Mouse (Mus musculus) midbrain, embryonic 14.5 days (tissue): ENCODE measurements at regions not wholly inside any gene's neighbourhood (a gene's known extent, or its start where the extent isn't known, plus 50 kb on each side); places are given as distances from the start of the nearest gene placed in this dataset.

Experiments
- ATAC-seq: fragments of 200-750 bp; cut with Nextera tagmentation; 2 replicates; pipeline ENCODE4 v1.8.0; 2017; ENCODE audit warnings: moderate number of reproducible peaks, moderate library complexity; ENCODE audit not compliant: low FRiP score, low TSS enrichment
- DNase-seq: peaks from one replicate; pipeline ENCODE4 v3.0.0-alpha.2; 2015
- H3K27ac ChIP-seq: fragments of 300-500 bp; sonication (generic); replicated peaks from 2 replicates; pipeline ENCODE4 v1.5.1; 2014; ENCODE audit warnings: mild to moderate bottlenecking, low read depth, low read length, moderate library complexity
- H3K27me3 ChIP-seq: fragments of 300-500 bp; sonication (generic); 2 replicates; pipeline ENCODE4 v1.6.1; 2014; ENCODE audit warnings: low read length, control low read depth, mixed read lengths; ENCODE audit not compliant: control insufficient read depth, insufficient read depth
- H3K36me3 ChIP-seq: fragments of 300-500 bp; sonication (generic); 2 replicates; pipeline ENCODE4 v1.6.1; 2014; ENCODE audit warnings: low read length, control low read depth; ENCODE audit not compliant: control insufficient read depth, insufficient read depth
- H3K4me1 ChIP-seq: fragments of 300-500 bp; sonication (generic); 2 replicates; pipeline ENCODE4 v1.6.1; 2014; ENCODE audit warnings: mild to moderate bottlenecking, antibody characterized with exemption, low read length, control low read depth; ENCODE audit not compliant: control insufficient read depth, insufficient read depth
- H3K4me2 ChIP-seq: fragments of 300-500 bp; sonication (generic); 2 replicates; pipeline ENCODE4 v1.6.1; 2014; ENCODE audit warnings: mild to moderate bottlenecking, low read length, moderate library complexity
- H3K4me3 ChIP-seq: fragments of 300-500 bp; sonication (generic); replicated peaks from 2 replicates; pipeline ENCODE4 v1.5.1; 2014; ENCODE audit warnings: low read depth, low read length
- H3K9ac ChIP-seq: fragments of 300-500 bp; sonication (generic); replicated peaks from 2 replicates; pipeline ENCODE4 v1.6.1; 2014; ENCODE audit warnings: mild to moderate bottlenecking, low read length, moderate library complexity
- H3K9me3 ChIP-seq: fragments of 300-500 bp; sonication (generic); 2 replicates; pipeline ENCODE4 v1.6.1; 2016; ENCODE audit warnings: low read length, control low read depth, mixed read lengths; ENCODE audit not compliant: control insufficient read depth
- WGBS: fragments of 180-500 bp; shearing (Covaris S2); extraction: QIAGEN DNeasy Blood & Tissue Kit; methylation state at CpG from one replicate; pipeline ENCODE4 v1.1.7; 2014; 5-methylcytosine and 5-hydroxymethylcytosine counted together

- ATAC-seq (no peak), DNase-seq (no peak)
- H3K9me3 ChIP-seq, result no peaks in the 10 kb centered on the region
- no peak overlapping the region for H3K4me3 ChIP-seq
- H3K9ac ChIP-seq, result no peak overlapping the region
- no peaks in the 10 kb centered on the region for H3K27me3 ChIP-seq
- H3K4me1 ChIP-seq, result no peaks in the 10 kb centered on the region
- no peak overlapping the region for H3K27ac ChIP-seq
- WGBS, result 93% methylated on average over 8 of the region's 8 CpGs
- H3K4me2 ChIP-seq, result no peak overlapping the region
- H3K36me3 ChIP-seq, result no peaks in the 10 kb centered on the region
Measured at GRCm38 (mm10) chr3:120946906-120947305, 224.6 kb downstream of the Rwdd3 start.

GRCm38 (mm10) chr3:120934401-120934800 is 237.1 kb downstream of the Rwdd3 start:
- H3K9ac ChIP-seq, result no peak overlapping the region
- no peak overlapping the region for H3K27ac ChIP-seq
- no peaks in the 10 kb centered on the region for H3K36me3 ChIP-seq
- no peak for ATAC-seq
- no peaks in the 10 kb centered on the region for H3K27me3 ChIP-seq
- no peak overlapping the region for H3K4me3 ChIP-seq
- DNase-seq, result no peak
- H3K9me3 ChIP-seq, result no peaks in the 10 kb centered on the region
- H3K4me2 ChIP-seq, result no peak overlapping the region
- H3K4me1 ChIP-seq, result no peaks in the 10 kb centered on the region
- WGBS, result 95% methylated on average over 4 of the region's 4 CpGs

GRCm38 (mm10) chr3:120920351-120920750 is 251.1 kb downstream of the Rwdd3 start:
- H3K4me3 ChIP-seq, result no peak overlapping the region
- ATAC-seq, result no peak
- no peak overlapping the region for H3K4me2 ChIP-seq
- no peak for DNase-seq
- no peaks in the 10 kb centered on the region for H3K9me3 ChIP-seq
- H3K27ac ChIP-seq, result no peak overlapping the region
- no peaks in the 10 kb centered on the region for H3K36me3 ChIP-seq
- no peaks in the 10 kb centered on the region for H3K4me1 ChIP-seq
- WGBS, result 86% methylated on average over 2 of the region's 2 CpGs
- H3K9ac ChIP-seq, result no peak overlapping the region
- no peaks in the 10 kb centered on the region for H3K27me3 ChIP-seq

- Histone ChIP-seq H3K27ac (no peak overlapping the region), H3K27me3 (no peaks in the 10 kb centered on the region), H3K36me3 (no peaks in the 10 kb centered on the region), H3K9ac (no peak overlapping the region), H3K9me3 (0 out of 2 replicates have a peak, but pooled peaks cover 2% of the 10 kb centered on the region), H3K4me3 (no peak overlapping the region), H3K4me1 (no peaks in the 10 kb centered on the region), H3K4me2 (no peak overlapping the region)
- DNase-seq (no peak), ATAC-seq (no peak)
- WGBS, result 79% methylated on average over 5 of the region's 5 CpGs
Measured at GRCm38 (mm10) chr3:120898931-120899330, 272.6 kb downstream of the Rwdd3 start.

GRCm38 (mm10) chr3:120898258-120898657 is 273.2 kb downstream of the Rwdd3 start:
- no peak overlapping the region for H3K4me2 ChIP-seq
- H3K9me3 ChIP-seq, result 0 out of 2 replicates have a peak, but pooled peaks cover 2% of the 10 kb centered on the region
- H3K36me3 ChIP-seq, result no peaks in the 10 kb centered on the region
- H3K9ac ChIP-seq, result no peak overlapping the region
- DNase-seq (peak; percentile 17), ATAC-seq (no peak)
- H3K4me3 ChIP-seq, result no peak overlapping the region
- no peak overlapping the region for H3K27ac ChIP-seq
- no peaks in the 10 kb centered on the region for H3K27me3 ChIP-seq
- 79% methylated on average over 9 of the region's 9 CpGs for WGBS
- no peaks in the 10 kb centered on the region for H3K4me1 ChIP-seq

- Histone ChIP-seq H3K4me3 (no peak overlapping the region), H3K36me3 (no peaks in the 10 kb centered on the region), H3K27ac (no peak overlapping the region), H3K9me3 (no peaks in the 10 kb centered on the region), H3K4me2 (no peak overlapping the region), H3K27me3 (no peaks in the 10 kb centered on the region), H3K9ac (no peak overlapping the region), H3K4me1 (no peaks in the 10 kb centered on the region)
- 95% methylated on average over 9 of the region's 9 CpGs for WGBS
- DNase-seq (no peak), ATAC-seq (no peak)
Measured at GRCm38 (mm10) chr3:120897758-120898157, 273.7 kb downstream of the Rwdd3 start.

- ATAC-seq, result no peak
- H3K27me3 ChIP-seq, result no peaks in the 10 kb centered on the region
- no peak overlapping the region for H3K4me2 ChIP-seq
- no peak overlapping the region for H3K27ac ChIP-seq
- no peaks in the 10 kb centered on the region for H3K36me3 ChIP-seq
- 92% methylated on average over 12 of the region's 12 CpGs for WGBS
- no peak overlapping the region for H3K4me3 ChIP-seq
- no peaks in the 10 kb centered on the region for H3K4me1 ChIP-seq
- H3K9me3 ChIP-seq, result no peaks in the 10 kb centered on the region
- H3K9ac ChIP-seq, result no peak overlapping the region
- DNase-seq, result no peak
Measured at GRCm38 (mm10) chr3:120897221-120897620, 274.3 kb downstream of the Rwdd3 start.

GRCm38 (mm10) chr3:120886063-120886841 is 285.2 kb downstream of the Rwdd3 start:
- no peak overlapping the region for H3K9ac ChIP-seq
- ATAC-seq (no peak), DNase-seq (no peak)
- 0 out of 2 replicates have a peak, but pooled peaks cover 6% of the 10 kb centered on the region for H3K4me1 ChIP-seq
- no peak overlapping the region for H3K27ac ChIP-seq
- no peaks in the 10 kb centered on the region for H3K36me3 ChIP-seq
- H3K4me2 ChIP-seq, result no peak overlapping the region
- no peaks in the 10 kb centered on the region for H3K27me3 ChIP-seq
- H3K9me3 ChIP-seq, result no peaks in the 10 kb centered on the region
- H3K4me3 ChIP-seq, result no peak overlapping the region
- 79% methylated on average over 20 of the region's 20 CpGs for WGBS

GRCm38 (mm10) chr3:120885401-120885800 is 286.1 kb downstream of the Rwdd3 start:
- WGBS, result 89% methylated on average over 5 of the region's 5 CpGs
- ATAC-seq (no peak), DNase-seq (no peak)
- Histone ChIP-seq H3K9ac (no peak overlapping the region), H3K27me3 (no peaks in the 10 kb centered on the region), H3K4me2 (no peak overlapping the region), H3K4me3 (no peak overlapping the region), H3K27ac (no peak overlapping the region), H3K4me1 (0 out of 2 replicates have a peak, but pooled peaks cover 6% of the 10 kb centered on the region), H3K36me3 (no peaks in the 10 kb centered on the region), H3K9me3 (no peaks in the 10 kb centered on the region)
